ENCODE assay signal across 16 mouse cellular contexts in genomic region chr11:93373697-93374354, GRCm38 (mm10).
"Had no signal": no experiment of that assay in that cellular context is flagged by ENCODE, and none has a peak within 500 bp of the region (broad histone marks: within the 10 kb centered on the region; RNA-seq: fewer than 3 reads in every experiment).

No protein-coding gene starts in this region.

- DNase-seq: kidney, adult 2 months; kidney, postnatal 14 days; layer of hippocampus, adult 9-11 months; lung, embryonic 14.5 days; lung, postnatal 10 days; thymus, adult 18-20 months; thymus, postnatal 14 days had no signal

- H3K4me2 ChIP-seq: kidney, embryonic 15.5 days; liver, embryonic 11.5 days; liver, embryonic 15.5 days; lung, embryonic 14.5 days; midbrain, embryonic 11.5 days; midbrain, embryonic 15.5 days; neural tube, embryonic 13.5 days had no signal

- H3K27ac ChIP-seq: kidney, embryonic 15.5 days; liver, embryonic 15.5 days; macrophage; midbrain, embryonic 15.5 days; neural tube, embryonic 13.5 days; stomach, postnatal 0 days had no signal

- ATAC-seq: midbrain, embryonic 15.5 days had no signal

- H3K4me3 ChIP-seq: kidney, embryonic 15.5 days; liver, embryonic 15.5 days; megakaryocyte, embryonic 14.5 days; midbrain, embryonic 15.5 days; neural tube, embryonic 13.5 days had no signal

- H3K9me3 ChIP-seq: kidney, embryonic 15.5 days; liver, embryonic 15.5 days; megakaryocyte, embryonic 14.5 days; midbrain, embryonic 15.5 days; neural tube, embryonic 13.5 days had no signal

- H3K4me1 ChIP-seq: kidney, embryonic 15.5 days; liver, embryonic 15.5 days; megakaryocyte, embryonic 14.5 days; midbrain, embryonic 15.5 days; neural tube, embryonic 13.5 days had no signal

- H3K27me3 ChIP-seq: kidney, embryonic 15.5 days; liver, embryonic 15.5 days; megakaryocyte, embryonic 14.5 days; midbrain, embryonic 15.5 days; neural tube, embryonic 13.5 days had no signal

- H3K36me3 ChIP-seq: kidney, embryonic 15.5 days; liver, embryonic 15.5 days; midbrain, embryonic 15.5 days; neural tube, embryonic 13.5 days had no signal

- H3K9ac ChIP-seq: kidney, embryonic 15.5 days; liver, embryonic 15.5 days; lung, embryonic 14.5 days; midbrain, embryonic 15.5 days; neural tube, embryonic 13.5 days had no signal
